ENCODE assay signal across 22 mouse cellular contexts in genomic region chr5:142690343-142690742, GRCm38 (mm10). TPM values are rescaled to one million over a fixed set of nuclear protein-coding genes. Genes with fewer than 3 reads are reported as not detected.
DNase-seq lines count a peak whose midpoint lies in the region; ATAC-seq lines count a peak whose summit lies in the region.
"Had no signal": no experiment of that assay in that cellular context is flagged by ENCODE, and none has a peak within 500 bp of the region (broad histone marks: within the 10 kb centered on the region; RNA-seq: fewer than 3 reads in every experiment).

No protein-coding gene starts in this region.

- H3K4me3 ChIP-seq in midbrain, embryonic 13.5 days (replicated peaks), result no peak overlapping the region
- H3K4me3 ChIP-seq: embryonic facial prominence, embryonic 13.5 days; embryonic facial prominence, embryonic 15.5 days; erythroblast, embryonic 14.5 days; forebrain, embryonic 10.5 days; forebrain, embryonic 12.5 days had no signal

- no peak overlapping the region for H3K27ac ChIP-seq in midbrain, embryonic 13.5 days
- H3K27ac ChIP-seq: embryonic facial prominence, embryonic 13.5 days; embryonic facial prominence, embryonic 15.5 days; forebrain, embryonic 10.5 days; forebrain, embryonic 12.5 days had no signal

- H3K36me3 ChIP-seq in midbrain, embryonic 13.5 days, result no peaks in the 10 kb centered on the region
- H3K36me3 ChIP-seq: embryonic facial prominence, embryonic 13.5 days; embryonic facial prominence, embryonic 15.5 days; forebrain, embryonic 10.5 days; forebrain, embryonic 12.5 days had no signal

- WGBS in midbrain, embryonic 13.5 days, result 87% methylated on average over 3 of the region's 3 CpGs

- intact Hi-C loops in heart, postnatal 36 days (cut with DNase I), result no loop called here

- H3K9ac ChIP-seq in midbrain, embryonic 13.5 days (replicated peaks), result no peak overlapping the region
- H3K9ac ChIP-seq: embryonic facial prominence, embryonic 13.5 days; embryonic facial prominence, embryonic 15.5 days; forebrain, embryonic 12.5 days had no signal

- H3K4me1 ChIP-seq in midbrain, embryonic 13.5 days (replicated peaks), result peaks cover 35% of the 10 kb centered on the region
- H3K4me1 ChIP-seq: embryonic facial prominence, embryonic 13.5 days; embryonic facial prominence, embryonic 15.5 days had no signal

- ATAC-seq in granulocyte monocyte progenitor cell, adult 5-6 weeks (replicated peaks; ENCODE audit: poor library complexity, severe bottlenecking), result peak; percentile 52
- ATAC-seq in megakaryocyte, adult 5-6 weeks (ENCODE audit: poor library complexity, severe bottlenecking), result peak; percentile 52
- no peak for ATAC-seq in midbrain, embryonic 13.5 days
- ATAC-seq: forebrain, embryonic 14.5 days; forebrain, embryonic 16.5 days had no signal

- no peaks in the 10 kb centered on the region; the same call in 1 of the 2 replicates for H3K27me3 ChIP-seq in midbrain, embryonic 13.5 days
- H3K27me3 ChIP-seq: embryonic facial prominence, embryonic 13.5 days; embryonic facial prominence, embryonic 15.5 days had no signal

- peak; percentile 58 for DNase-seq in 416B (ENCODE audit: low read depth)
- no peak for DNase-seq in right cerebral cortex, postnatal 4 days
- DNase-seq in heart, postnatal 36 days, result no peak
- DNase-seq: adrenal gland, adult 2 months; adrenal gland, postnatal 10 days; adrenal gland, postnatal 25 days; cerebellum, adult 11 months; cerebellum, adult 18-20 months; cerebellum, adult 8-10 months; cerebellum, postnatal 10 days; embryo, embryonic 11 days had no signal

- no peaks in the 10 kb centered on the region for H3K9me3 ChIP-seq in midbrain, embryonic 13.5 days
- H3K9me3 ChIP-seq: embryonic facial prominence, embryonic 13.5 days; embryonic facial prominence, embryonic 15.5 days; forebrain, embryonic 10.5 days; forebrain, embryonic 12.5 days had no signal

- H3K4me2 ChIP-seq in midbrain, embryonic 13.5 days (replicated peaks), result no peak overlapping the region
- H3K4me2 ChIP-seq: embryonic facial prominence, embryonic 13.5 days; embryonic facial prominence, embryonic 15.5 days; forebrain, embryonic 12.5 days had no signal

RNA-seq across cellular contexts. Expression of gene Slc29a4, which starts 2.0 kb away (rescaled TPM):
- total RNA-seq in granulocyte monocyte progenitor cell, adult 5-6 weeks (2014; fragmentation: Nextera tagmentation), result 0.09 TPM in 1 of 2 replicates, not detected in the other
- total RNA-seq in granulocyte monocyte progenitor cell, adult 5-6 weeks (2017), result not detected in 2 replicates
- total RNA-seq in megakaryocyte, adult 5-6 weeks (2015), result not detected in 2 replicates
- not detected in 2 replicates for total RNA-seq in megakaryocyte, adult 5-6 weeks (2017)
- 61.9 and 70.6 TPM in 2 replicates for polyA plus RNA-seq in midbrain, embryonic 13.5 days (2015; fragmentation: Nextera tagmentation; extraction: Ambion mirVana)
- total RNA-seq in heart, postnatal 36 days (2021), result under 1 TPM; 0.08 to 0.25 TPM
- total RNA-seq: MEL had no signal
- polyA plus RNA-seq: erythroblast, embryonic 14.5 days had no signal
